Mouse (Mus musculus) midbrain, postnatal 0 days (tissue): ENCODE data around the gene Zup1. TPM values are rescaled to one million over a fixed set of nuclear protein-coding genes. Genes with fewer than 3 reads are reported as not detected.
"Not testable (repeated sequence)": the region's sequence is repeated elsewhere in the genome, so short reads cannot be mapped to it uniquely, and the experiment has no call there.

Source experiments
- ATAC-seq: fragments of 200-750 bp; cut with Nextera tagmentation; 2 replicates; pipeline ENCODE4 v1.8.0; 2017; ENCODE audit warnings: moderate number of reproducible peaks, mild to moderate bottlenecking, moderate TSS enrichment, moderate library complexity; ENCODE audit not compliant: low FRiP score
- DNase-seq: peaks from one replicate; pipeline ENCODE4 v3.0.0-alpha.2; 2015; ENCODE audit warnings: low spot score
- H3K27ac ChIP-seq: fragments of 300-500 bp; sonication (generic); 2 replicates; pipeline ENCODE4 v1.5.1; 2014; ENCODE audit warnings: low read depth, mild to moderate bottlenecking, low read length, mixed read lengths
- H3K27me3 ChIP-seq: fragments of 300-500 bp; sonication (generic); 2 replicates; pipeline ENCODE4 v1.6.1; 2014; ENCODE audit warnings: low read length, control low read depth, mixed read lengths; ENCODE audit not compliant: insufficient read depth
- H3K36me3 ChIP-seq: fragments of 300-500 bp; sonication (generic); 2 replicates; pipeline ENCODE4 v1.6.1; 2014; ENCODE audit warnings: low read length, control low read depth, mixed read lengths; ENCODE audit not compliant: insufficient read depth
- H3K4me1 ChIP-seq: fragments of 300-500 bp; sonication (generic); 2 replicates; pipeline ENCODE4 v1.6.1; 2014; ENCODE audit warnings: mild to moderate bottlenecking, control low read depth, antibody characterized with exemption, low read length, mixed read lengths; ENCODE audit not compliant: insufficient read depth
- H3K4me2 ChIP-seq: fragments of 300-500 bp; sonication (generic); 2 replicates; pipeline ENCODE4 v1.6.1; 2014; ENCODE audit warnings: low read depth, mild to moderate bottlenecking, low read length, mixed read lengths; ENCODE audit not compliant: poor library complexity, severe bottlenecking
- H3K4me3 ChIP-seq: fragments of 300-500 bp; sonication (generic); 2 replicates; pipeline ENCODE4 v1.5.1; 2014; ENCODE audit warnings: low read depth, mild to moderate bottlenecking, low read length, moderate library complexity
- H3K9ac ChIP-seq: fragments of 300-500 bp; sonication (generic); replicated peaks from 2 replicates; pipeline ENCODE4 v1.6.1; 2014; ENCODE audit warnings: mild to moderate bottlenecking, low read length, moderate library complexity, mixed read lengths; ENCODE audit not compliant: poor library complexity, severe bottlenecking
- H3K9me3 ChIP-seq: fragments of 300-500 bp; sonication (generic); 2 replicates; pipeline ENCODE4 v1.6.1; 2016; ENCODE audit warnings: low read length, control low read depth
- CTCF ChIP-seq: IDR thresholded peaks from 2 replicates; pipeline ENCODE4 v1.5.1; 2016; ENCODE audit warnings: antibody characterized with exemption, mild to moderate bottlenecking
- WGBS: fragments of 180-500 bp; shearing (Covaris S2); extraction: QIAGEN DNeasy Blood & Tissue Kit; methylation state at CpG from one replicate; pipeline ENCODE4 v1.1.7; 2014; 5-methylcytosine and 5-hydroxymethylcytosine counted together
- polyA plus RNA-seq: library from polyadenylated mRNA; unstranded; fragments of >200 nt; fragmentation: Nextera tagmentation; extraction: Ambion mirVana; gene quantifications from 2 replicates; pipeline ENCODE4 v1.2.1, GENCODE M21; 2015
- total RNA-seq: library from RNA; depleted of rRNA; stranded (reverse); fragments of >200 nt; gene quantifications from 2 replicates; pipeline ENCODE4 v1.2.3, GENCODE M21; 2014; rRNA removed

The Zup1 gene
- total RNA-seq (14.1 and 14.6 TPM in 2 replicates), polyA plus RNA-seq (11.7 and 12.8 TPM in 2 replicates)

DNA sequence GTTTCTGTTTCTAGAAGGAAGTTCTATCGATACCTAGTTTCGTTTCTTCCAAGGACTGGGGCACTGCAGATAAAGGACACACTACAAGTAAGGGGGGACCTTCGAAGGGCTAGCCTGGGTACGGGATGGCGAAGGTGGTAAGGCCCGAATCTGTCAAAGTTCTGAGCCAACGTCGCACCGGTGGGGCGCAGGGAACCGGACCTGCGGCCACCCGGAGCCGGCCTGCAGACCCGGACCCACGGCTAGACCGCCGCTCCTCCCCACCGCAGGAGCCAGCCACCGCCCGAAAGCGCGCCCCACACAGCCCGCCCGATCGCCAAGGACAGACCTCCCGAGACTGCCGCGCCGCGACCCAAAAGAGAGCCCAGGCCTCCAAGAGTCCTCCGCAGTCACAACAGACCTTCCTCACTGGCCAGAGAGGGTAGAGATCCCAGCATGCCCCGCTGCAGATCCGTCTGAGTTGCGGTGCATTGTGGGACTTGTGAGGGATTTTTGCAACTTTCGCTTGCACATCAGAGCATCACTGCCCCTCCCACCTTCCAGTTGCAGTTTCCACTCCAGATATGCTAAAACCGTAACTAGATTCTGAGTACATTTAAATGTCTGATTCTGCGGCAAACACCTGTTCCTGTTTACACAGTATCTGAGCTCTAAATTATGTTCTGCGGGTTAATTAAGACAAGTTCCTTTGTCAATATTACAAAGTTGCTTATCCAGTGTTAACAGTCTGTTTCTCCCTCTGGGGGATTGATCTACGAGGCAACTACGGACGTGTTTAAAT, at the start of gene Zup1:
Gene Zup1, minus strand, starts transcription at position 467 of the 781 bp plus-strand sequence.
- 3% methylated on average over 42 of the region's 42 CpGs for WGBS

GRCm38 (mm10) chr10:33998397-33998796, 47.3 kb upstream of the Zup1 start:
- Histone ChIP-seq H3K9ac (no peak overlapping the region), H3K27me3 (no peaks in the 10 kb centered on the region), H3K36me3 (peaks cover 52% of the 10 kb centered on the region), H3K4me1 (no peaks in the 10 kb centered on the region), H3K4me2 (no peak overlapping the region), H3K9me3 (no peaks in the 10 kb centered on the region), H3K27ac (no peak overlapping the region), H3K4me3 (no peak overlapping the region)
- DNase-seq (no peak), ATAC-seq (no peak)
- TF ChIP-seq CTCF: no peak

More for the DNA sequence above, at the start of gene Zup1:
- peak within 1 kb of the TSS; percentile 84 for H3K4me3 ChIP-seq
- peak; percentile 96 for ATAC-seq
- peaks cover 3% of the 10 kb centered on the region; the same call in 1 of the 2 replicates for H3K36me3 ChIP-seq
- H3K9me3 ChIP-seq: no peaks in the 10 kb centered on the region
- H3K4me1 ChIP-seq: peaks cover 9% of the 10 kb centered on the region; the same call in 1 of the 2 replicates
- H3K27me3 ChIP-seq: no peaks in the 10 kb centered on the region
- no peak for TF ChIP-seq CTCF
- peak; percentile 89 for DNase-seq
- peak within 1 kb of the TSS; percentile 96 for H3K9ac ChIP-seq
- H3K4me2 ChIP-seq: peak within 1 kb of the TSS; percentile 75
- H3K27ac ChIP-seq: peak within 1 kb of the TSS; percentile 77

DNA sequence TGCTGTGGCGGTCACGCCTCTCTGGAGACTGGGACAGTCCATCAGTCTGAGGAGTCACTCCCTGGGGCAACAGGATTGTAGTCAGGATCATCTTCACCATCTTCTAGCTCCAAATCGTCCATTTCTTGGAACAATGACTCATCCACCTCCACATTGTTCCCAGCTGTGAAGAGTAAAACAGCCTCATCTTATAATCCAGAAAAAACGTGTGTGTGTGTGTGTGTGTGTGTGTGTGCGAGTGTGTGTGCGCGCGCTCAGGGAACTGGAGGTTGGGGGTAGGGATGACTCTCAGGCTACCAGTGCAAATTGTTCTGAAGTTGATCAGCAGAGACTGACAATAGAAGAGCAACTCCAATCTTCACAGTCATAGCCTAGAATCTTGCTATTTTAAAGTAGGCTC, 45.6 kb upstream of the Zup1 start:
- 87% methylated on average over 6 of the region's 8 CpGs for WGBS

DNA sequence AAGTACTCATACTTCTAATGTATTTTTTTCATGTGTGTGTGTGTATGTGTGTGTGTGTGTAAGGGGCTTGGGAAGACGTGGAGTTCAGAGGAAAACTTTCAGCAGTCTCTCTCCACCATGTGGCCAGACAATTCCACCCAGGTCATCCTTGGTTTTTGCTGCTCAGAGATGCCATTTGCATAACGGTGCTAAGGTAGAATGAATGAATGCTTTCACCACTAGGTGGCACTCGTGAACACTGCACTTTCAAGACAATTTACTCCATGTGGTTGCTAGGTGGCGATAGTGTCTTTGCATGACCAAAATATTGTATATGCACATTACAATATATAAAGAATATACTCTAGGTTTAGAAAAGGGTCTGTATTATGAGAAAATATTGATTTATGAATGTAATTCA, 35.7 kb upstream of the Zup1 start:
- DNase-seq (peak; percentile 89), ATAC-seq (peak; percentile 66)
- Histone ChIP-seq H3K9me3 (no peaks in the 10 kb centered on the region), H3K27me3 (no peaks in the 10 kb centered on the region), H3K9ac (no peak overlapping the region), H3K4me1 (no peaks in the 10 kb centered on the region), H3K4me2 (no peak overlapping the region), H3K36me3 (peaks cover 9% of the 10 kb centered on the region), H3K27ac (no peak overlapping the region), H3K4me3 (no peak overlapping the region)
- TF ChIP-seq CTCF: peak; percentile 100
- 19% methylated on average over 4 of the region's 4 CpGs for WGBS

More for the DNA sequence above, 45.6 kb upstream of the Zup1 start:
- H3K4me2 ChIP-seq, DNase-seq, H3K9ac ChIP-seq, H3K4me1 ChIP-seq, H3K4me3 ChIP-seq, H3K27me3 ChIP-seq, ATAC-seq, H3K27ac ChIP-seq, H3K9me3 ChIP-seq: not testable (repeated sequence)
- peaks cover 54% of the 10 kb centered on the region for H3K36me3 ChIP-seq

DNA sequence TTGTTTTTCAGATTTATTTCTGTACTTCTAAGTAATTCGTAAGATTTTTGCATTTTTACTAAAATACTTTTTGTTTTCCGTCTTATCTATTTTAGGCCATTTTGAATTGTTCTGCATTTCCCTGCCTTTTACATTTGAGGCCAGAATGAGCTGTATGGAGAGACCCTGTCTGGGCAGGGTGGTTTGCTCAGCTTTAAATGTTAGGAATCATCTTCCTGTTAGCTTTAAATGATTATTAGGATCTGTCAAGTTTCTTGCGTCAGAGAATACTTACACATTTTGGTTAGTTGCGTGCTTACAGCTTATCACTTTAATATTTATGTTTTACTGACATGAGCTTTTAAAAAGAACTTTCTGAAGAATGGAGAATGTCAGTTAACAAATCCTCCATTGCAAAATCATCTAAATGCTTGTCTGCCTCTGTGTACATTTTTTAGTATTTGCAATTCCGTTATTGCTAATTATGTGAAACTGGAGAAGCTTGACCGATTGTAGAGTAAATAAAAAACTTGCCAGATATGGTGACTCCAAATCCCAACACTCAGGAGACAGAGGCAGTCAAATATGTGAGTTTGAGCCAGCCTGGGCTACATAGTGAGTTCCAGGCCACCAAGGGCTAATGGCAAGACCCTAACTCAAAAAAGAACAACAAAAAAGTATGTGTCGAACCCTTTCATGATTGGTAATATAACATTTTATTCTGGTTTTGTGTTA, 23.9 kb upstream of the Zup1 start:
- ATAC-seq (no peak), DNase-seq (no peak)
- Histone ChIP-seq H3K36me3 (no peaks in the 10 kb centered on the region), H3K9me3 (no peaks in the 10 kb centered on the region), H3K4me3 (no peak overlapping the region), H3K4me1 (no peaks in the 10 kb centered on the region), H3K9ac (no peak overlapping the region), H3K27me3 (no peaks in the 10 kb centered on the region), H3K4me2 (no peak overlapping the region), H3K27ac (no peak overlapping the region)
- 91% methylated on average over 7 of the region's 7 CpGs for WGBS
- TF ChIP-seq CTCF: no peak

DNA sequence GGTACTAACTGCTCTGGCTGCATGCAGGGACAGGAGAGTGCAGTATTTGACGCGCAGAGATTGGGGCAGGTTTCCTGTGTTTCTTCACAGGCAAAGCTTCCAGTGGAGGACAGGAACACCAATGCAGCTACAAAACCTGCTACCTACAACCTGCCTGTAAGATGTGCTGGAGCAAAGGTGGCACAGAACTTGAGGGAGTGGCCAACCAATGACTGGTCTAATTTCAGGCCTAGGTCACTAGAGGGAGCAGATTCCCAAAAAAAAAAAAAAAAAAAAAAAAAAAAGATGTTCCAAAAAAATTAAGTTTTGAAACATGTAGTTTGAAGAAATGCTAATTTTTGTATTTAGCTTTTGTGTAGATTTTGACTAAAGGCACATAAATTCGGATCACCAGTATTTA, 1.4 kb upstream of the Zup1 start:
- no peaks in the 10 kb centered on the region for H3K27me3 ChIP-seq
- no peak overlapping the region for H3K4me2 ChIP-seq
- H3K27ac ChIP-seq: no peak overlapping the region
- DNase-seq (no peak), ATAC-seq (no peak)
- WGBS: 80% methylated on average over 3 of the region's 3 CpGs
- TF ChIP-seq CTCF: no peak
- no peak overlapping the region for H3K4me3 ChIP-seq
- H3K9me3 ChIP-seq: no peaks in the 10 kb centered on the region
- H3K4me1 ChIP-seq: peaks cover 9% of the 10 kb centered on the region; the same call in 1 of the 2 replicates
- peaks cover 3% of the 10 kb centered on the region; the same call in 1 of the 2 replicates for H3K36me3 ChIP-seq
- H3K9ac ChIP-seq: no peak overlapping the region
